Mouse (Mus musculus): ENCODE measurements around the gene Surf4.

Gene Surf4

DNA sequence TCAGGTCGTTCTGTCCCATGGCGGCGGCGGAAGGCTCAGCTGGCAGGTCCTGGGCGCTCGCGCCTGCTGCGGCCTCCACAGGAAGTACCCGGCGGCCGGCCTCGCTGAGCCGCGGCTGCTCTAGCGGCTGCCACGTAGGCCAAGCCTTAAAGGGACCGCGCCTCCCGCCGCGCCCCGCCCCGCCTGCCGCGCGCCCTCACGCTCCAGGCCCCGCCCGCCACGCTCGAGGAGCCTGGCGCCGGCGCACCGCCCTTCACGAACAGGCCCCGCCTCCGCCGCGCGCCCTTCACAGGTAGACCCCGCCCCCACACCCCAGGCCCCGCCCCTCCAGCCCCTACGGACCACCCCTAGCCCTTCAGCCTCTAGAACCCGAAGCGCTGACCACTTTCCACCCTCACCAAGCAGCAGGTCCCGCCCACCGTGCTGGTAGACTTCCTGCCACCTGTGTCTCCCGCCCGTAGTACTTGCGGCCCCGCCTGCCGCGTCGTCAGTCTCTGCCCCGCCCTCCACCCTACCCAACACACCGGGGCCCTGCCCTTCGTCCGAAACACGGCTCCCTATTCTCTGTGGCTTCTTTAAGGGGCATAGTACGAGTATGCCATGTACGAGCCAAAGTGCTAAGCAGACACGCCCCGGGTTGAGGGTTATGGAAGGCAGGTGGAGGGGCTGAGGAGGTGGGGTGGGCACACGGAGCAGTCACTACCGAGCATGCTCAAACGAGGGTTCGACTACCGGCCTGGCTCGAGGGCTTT is at the start of gene Surf4, which contains the start of gene Stkld1:
TSS of gene Surf4 (minus strand) at position 625 of the 752 bp plus-strand sequence.
TSS of gene Stkld1 (plus strand) at position 744 of the 752 bp plus-strand sequence.
- 2% methylated on average over 62 of the region's 70 CpGs for WGBS

DNA sequence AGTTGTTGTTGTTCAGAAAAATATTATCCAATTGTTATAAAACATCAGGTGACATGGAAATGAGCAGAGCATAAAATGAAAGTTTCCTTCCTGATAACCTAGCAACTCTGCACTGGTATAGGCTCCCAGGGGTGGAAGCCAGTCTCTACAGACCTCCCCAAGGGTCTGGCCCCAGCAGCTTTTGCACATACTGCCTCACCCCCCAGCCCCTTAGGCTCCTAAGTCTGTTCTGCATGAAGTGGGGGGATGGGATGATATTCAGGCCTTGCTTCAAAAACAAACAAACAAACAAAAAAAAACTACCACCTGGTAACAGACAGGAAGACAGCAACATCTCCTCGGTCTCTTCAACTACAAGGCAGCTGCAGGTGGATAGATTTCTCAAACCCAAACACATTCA is 46.6 kb upstream of the Surf4 start:
- WGBS, result 86% methylated on average over 1 of the region's 1 CpGs

DNA sequence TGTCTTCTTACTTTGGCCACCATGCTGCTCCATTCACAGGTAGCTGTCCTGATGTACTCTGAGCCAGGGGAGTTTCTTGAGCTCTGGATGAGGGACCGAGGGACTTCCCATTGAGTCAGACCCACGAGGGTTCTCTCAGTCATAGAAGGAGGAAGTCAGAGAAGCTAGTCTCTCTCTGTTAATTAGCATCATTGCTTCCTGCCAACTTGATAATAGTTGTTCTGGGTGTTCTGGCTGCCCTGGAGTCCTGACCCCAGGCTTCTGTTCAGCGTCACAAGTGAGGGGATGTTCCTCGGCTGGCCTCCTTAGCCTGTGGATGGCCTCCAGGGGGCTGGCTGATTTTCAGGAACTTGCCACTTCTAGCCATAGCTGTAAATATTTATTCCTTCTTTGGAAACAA is 40.2 kb upstream of the Surf4 start:
- WGBS, result 48% methylated on average over 4 of the region's 4 CpGs

DNA sequence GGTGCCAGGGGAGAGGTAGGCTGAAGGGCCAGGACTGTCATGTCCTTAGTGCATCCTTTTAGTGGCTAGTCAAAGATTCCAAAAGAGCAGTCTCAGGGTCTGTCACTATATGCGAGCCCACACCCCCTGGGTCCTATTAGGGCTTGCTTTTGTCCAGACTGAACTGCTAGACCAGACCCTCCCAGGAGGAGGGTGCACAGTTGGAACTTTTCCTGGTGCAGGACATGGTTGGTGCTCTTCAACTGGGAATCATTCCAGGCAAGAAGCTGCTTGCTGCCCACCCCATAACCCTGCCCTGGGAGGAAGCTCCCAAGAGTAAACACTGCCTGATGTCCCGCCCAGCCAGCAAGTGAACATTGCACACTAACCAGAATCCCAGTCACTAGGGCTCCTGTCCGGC is 39.4 kb upstream of the Surf4 start, which contains the start of gene Adamts13:
TSS of gene Adamts13 (plus strand) at position 301 of the 400 bp plus-strand sequence.
- 64% methylated on average over 3 of the region's 3 CpGs for WGBS

DNA sequence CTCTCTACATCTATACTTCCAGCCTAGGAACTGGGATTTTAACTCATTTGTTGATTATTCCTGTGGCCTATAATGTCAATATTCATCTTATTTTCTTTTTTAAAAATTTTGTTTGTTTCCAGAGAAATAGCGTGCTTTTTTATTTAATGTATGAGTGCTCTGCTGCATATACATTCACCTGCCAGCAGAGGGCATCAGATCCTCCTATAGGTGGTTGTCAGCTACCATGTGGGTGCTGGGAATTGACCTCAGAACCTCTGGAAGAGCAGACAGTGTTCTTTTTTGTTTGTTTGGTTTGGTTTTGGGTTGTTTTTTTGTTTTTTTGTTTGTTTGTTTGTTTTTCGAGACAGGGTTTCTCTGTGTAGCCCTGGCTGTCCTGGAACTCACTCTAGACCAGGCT is 33.5 kb upstream of the Surf4 start:
- WGBS, result 84% methylated on average over 2 of the region's 2 CpGs

DNA sequence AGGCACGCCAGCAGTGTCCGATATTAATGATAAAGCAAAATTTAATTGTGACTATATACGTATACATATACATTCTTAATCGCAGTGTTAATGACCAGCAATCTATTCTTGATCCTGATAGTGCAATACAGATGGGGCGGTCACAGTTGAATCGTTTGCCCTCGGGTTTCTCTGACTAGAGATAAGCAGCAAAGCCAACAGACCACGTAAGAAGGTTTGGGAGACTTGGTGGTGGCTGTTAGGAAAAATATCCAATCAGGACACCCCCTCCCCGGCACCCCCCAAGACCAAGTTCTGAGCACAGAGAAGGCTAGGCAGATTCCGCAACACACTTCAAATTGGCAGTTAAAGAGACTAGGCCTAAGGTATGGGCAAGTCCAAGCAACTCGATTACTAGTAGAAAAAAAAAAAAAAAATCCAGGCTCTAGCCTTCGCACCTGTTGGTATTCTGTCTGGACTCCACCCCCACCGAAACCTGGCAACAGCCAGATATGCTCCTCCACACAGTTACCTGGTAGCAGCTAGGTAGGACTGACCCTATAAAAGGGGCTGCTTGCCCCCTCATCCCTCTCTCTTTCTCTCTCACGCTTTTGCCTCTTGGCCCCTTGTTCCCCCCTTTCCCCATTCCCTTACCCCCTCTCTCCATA is 31.1 kb upstream of the Surf4 start:
- whole genome bisulfite sequencing, result 16% methylated on average over 14 of the region's 14 CpGs

DNA sequence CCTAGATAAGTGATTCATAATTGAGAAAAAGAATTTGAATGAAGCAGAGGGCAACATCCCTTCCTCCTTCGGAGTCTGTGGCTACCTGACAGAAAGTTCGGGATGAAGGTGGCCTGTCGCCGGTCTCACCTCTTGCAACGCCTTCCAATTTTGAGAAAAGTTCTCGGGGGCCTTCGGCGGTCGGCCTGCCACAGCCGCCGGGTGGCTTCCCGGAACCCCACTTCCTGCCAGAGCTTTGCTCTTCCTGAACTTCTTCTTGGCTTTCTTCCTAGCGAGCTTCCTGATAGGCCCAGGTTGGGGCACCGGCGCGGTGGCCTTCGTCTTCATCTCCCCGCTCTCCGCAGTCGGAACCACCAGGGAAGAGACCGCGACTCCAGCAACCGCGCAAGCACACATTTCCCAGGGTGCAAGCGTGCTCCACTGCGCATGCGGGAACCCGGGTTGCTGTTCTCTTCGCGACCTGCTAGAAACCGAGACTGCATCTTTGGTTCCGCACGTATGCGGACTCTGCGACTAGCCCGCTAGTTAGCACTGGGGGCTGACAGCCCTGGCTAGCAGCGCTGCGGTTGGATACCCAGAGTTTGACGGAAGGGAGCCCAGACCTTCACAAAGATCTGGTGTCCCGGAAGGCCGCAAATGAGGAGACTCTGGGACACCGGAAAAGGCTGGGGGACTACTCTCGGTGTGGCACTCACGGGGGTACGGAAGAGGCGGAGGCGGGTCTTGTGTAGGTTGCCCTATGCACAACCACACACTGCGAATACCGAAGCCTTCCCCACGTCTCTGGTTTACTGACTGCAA is 30.4 kb upstream of the Surf4 start, which contains the start of gene Rexo4:
TSS of gene Rexo4 (minus strand) at position 464 of the 801 bp plus-strand sequence.
- WGBS, result under 1% methylated on average over 50 of the region's 50 CpGs

DNA sequence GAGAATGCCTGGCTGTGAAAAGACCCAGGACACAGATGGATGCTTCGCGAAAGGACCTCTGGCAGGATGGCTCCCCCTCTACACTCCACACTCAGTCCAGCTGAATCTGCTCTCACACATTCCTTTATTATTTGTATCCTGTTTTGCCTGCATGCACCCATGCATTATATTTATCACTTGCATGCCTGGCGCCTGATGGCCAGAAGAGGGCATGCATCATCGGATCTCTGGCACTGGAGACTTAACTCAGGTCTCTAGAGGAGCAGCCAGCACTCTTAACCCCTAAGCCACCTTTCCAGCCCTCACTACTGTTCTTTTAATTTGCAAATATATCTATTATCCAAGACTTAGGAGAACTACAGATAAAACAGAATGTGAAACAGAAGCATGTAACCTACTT is 27.0 kb upstream of the Surf4 start:
- WGBS, result 61% methylated on average over 4 of the region's 4 CpGs

DNA sequence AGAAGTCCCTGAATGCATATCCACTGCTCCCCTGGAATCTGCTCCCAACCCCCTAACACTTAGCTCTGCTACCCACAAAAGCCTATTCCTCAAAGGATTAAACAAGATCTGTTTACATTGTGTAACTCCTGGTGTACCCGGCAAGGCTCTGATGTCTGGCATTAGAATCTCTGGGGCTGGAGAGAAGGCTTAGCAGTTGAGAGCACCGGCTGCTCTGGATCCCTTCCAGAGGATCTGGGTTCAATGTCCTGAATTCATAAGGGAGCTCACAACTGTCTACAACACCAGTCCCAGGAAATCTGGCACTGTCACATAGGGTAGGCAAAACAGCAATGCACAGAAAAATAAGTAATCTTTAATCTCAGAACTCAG is 23.7 kb upstream of the Surf4 start:
- WGBS, result 56% methylated on average over 2 of the region's 2 CpGs

DNA sequence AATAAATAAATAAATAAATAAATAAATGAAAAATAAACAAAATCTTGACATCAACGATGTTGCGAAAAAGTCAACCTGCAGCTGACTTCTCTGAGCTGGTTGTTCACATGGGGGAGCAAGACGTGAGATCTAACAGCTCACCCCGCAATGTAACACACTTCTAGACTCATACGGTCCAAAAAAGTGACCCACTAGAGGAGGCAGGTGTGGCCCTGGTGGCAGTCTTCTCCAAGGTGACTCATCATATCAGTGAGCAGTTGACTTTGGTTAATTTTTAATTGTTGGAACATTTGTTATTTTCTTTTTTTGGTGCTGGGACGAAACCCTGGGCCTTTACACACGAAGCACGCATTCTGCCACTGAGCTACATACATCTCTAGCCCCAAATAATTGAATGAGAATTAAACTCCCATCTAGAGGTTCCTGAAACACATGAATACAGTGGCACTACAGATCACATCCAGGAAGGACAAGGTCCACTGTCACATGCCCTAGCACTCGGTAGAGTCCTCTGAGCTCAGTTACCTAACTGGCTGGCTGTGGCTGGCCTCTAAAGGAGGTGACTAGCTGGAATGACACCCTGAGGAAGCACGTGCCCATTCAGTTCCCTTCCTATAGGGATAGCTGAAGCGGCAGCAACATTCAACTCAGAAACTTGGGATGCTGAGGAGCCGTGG is 23.2 kb upstream of the Surf4 start:
- WGBS, result 95% methylated on average over 12 of the region's 12 CpGs

DNA sequence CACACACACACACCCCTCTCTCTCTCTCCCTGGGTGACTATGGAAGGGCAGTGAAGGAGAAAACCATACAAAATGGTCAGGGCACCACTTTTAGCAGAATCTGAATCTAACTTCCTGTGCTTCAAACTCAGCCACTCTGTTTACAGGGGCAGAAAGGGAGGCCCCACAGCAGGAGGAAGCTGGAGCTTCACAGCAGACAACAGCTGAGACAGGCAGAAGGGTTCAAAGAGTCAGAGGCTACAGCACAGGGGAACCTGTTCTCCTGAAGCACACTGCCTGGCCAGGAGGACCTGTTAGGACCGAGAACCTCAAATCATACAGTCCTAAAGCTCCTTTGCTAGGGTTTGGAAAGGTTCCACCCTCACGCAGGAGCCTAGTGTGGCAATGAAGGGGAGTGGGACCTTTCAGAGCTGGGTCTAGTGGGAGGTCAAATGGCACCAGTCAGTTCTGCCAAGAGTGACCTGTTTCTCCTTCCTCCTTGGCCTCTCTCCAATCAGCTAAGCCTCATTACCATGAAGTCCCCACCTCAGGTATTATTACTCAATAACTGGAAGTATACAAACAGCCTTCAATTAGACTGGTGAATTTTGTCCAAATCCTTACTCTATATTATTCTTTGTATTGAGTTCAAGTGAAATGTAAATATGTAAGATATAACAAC is 21.1 kb upstream of the Surf4 start:
- WGBS, result 88% methylated on average over 2 of the region's 2 CpGs

DNA sequence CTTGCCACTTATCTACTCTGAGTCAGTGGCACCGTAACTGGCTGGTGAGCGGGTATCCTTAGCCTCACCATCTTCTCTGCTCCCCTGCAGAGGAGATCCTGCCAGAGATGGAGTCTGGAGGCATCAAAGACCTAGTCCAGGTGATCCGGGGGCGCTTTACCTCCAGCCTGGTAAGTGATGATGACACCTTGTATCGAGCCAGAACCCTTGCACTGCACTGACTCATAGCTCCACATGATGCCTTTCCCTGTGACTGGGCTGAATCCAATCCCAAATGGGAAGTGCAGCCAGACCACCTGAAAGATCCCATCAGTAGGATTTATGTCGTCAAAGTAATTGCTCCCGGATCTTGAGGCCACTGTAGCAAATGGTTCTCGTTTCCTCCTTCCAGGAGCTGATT is 19.1 kb upstream of the Surf4 start:
- WGBS, result 80% methylated on average over 8 of the region's 8 CpGs

DNA sequence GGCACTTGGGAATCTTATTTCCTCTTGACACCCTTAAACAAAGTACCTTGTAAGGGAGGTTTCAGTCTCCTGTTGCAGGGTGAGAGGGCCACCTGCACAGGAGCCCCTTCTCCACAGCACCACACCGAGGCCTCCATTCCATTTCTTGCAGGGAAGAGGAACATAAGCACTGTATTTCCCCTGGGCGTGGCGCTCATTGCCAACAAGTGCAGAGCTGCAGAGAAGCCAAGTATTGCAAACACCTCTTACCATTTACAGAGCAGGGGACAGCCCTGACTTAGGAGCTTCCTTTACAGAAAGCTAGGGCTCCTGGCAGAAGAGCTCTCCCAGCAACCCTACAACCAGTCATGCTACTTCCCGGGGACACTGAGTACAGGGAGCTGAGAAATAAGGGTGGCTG is 18.5 kb upstream of the Surf4 start:
- 89% methylated on average over 4 of the region's 4 CpGs for WGBS

DNA sequence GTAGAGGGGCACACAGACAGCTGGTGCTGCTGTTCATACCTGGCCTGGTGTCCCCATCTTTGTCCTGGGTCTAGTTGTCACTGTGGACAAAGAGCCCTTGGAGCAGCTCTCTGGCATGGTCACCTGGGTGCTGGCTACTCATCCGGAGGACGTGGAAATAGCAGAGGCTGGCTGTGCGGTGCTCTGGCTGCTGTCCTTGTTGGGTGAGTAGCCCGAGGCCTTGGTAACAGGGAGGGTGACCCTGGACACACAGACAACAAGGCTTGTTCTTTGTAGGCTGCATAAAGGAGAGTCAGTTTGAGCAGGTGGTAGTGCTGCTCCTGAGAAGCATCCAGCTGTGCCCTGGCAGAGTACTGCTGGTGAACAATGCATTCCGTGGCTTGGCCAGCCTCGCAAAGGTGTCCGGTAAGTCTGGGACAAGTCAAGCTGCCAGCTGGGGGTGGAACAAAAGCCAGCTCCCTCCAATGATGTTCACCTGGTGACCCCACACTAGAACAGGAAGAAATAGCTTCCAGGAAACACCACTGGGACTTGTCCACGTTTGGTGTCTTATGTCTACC is 17.7 kb upstream of the Surf4 start:
- WGBS, result 82% methylated on average over 8 of the region's 8 CpGs

DNA sequence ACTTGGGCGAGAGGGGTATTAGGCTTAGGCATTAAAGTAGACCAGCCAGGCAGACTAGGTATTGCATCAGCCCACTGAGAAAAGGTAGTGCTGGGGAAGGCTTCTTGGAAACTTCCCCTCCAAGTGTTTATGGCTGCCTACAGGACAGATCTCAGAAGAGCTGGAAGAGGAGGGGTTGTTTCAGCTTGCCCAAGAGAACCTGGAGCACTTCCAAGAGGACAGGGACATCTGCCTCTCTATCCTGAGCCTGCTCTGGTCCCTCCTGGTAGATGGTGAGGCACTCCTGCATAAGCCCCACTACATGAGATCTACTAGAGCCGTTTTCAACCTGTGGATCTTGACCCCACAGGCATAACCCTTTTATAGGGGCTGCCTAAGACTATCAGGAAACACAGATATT is 16.7 kb upstream of the Surf4 start:
- 78% methylated on average over 2 of the region's 2 CpGs for WGBS

DNA sequence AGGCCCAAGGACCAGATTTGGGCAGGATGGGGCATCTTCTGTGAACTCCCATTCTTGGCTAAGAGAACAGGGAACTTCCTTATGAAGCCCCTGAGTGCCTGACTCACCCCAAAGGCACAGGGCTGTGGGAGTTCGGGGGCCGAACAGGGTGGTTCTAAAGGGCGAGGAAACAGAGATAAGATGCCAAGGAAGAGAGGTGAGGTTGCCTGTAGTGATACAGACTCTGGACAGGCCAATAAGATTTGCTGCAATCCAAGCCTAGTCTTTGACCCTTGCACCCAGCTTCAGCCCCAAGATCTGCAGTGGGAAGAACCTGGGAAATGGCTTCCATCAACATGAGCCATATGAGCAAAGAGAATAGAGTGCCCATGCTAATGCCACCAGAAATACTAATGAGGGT is 9.5 kb upstream of the Surf4 start:
- 89% methylated on average over 3 of the region's 3 CpGs for WGBS

DNA sequence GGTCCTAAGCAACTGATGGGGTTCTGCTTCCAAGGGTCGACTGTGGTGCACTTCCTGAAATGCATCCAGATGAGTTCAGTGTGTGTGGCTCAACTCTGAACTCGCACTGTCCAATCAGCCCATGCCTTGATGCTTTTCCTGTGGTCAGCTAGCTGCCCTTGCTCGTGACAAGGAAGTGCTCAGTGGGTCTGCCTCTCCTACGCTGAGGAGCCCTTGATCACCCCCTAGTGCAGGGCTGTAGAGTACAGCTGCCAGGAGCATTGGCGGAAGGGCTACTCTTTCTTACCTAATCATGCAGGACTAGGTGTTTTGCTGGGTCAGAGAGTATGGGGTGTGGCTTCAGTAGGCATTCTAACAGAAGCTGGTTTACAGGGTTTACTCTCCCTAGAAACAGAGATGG is 7.8 kb upstream of the Surf4 start:
- 47% methylated on average over 5 of the region's 5 CpGs for WGBS

DNA sequence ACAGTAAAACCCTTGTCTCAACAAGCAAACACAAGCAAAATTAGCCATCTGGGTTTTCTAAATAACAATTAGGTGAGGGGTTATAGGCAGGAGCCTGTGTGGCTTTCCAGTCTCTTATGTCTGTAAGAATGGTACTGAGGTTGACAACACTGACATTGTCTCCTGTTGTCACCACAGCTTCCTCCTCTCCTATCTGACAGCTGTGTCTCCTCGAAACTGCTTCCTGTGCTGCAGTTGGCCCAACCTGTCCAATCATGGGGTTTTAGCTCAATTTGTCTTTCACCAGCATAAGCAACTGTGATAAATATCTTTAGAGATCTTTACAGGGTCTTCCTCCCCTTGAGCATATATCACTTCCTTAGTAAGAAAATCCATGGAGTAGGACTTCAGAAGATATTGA is 2.7 kb upstream of the Surf4 start:
- 74% methylated on average over 1 of the region's 1 CpGs for WGBS

DNA sequence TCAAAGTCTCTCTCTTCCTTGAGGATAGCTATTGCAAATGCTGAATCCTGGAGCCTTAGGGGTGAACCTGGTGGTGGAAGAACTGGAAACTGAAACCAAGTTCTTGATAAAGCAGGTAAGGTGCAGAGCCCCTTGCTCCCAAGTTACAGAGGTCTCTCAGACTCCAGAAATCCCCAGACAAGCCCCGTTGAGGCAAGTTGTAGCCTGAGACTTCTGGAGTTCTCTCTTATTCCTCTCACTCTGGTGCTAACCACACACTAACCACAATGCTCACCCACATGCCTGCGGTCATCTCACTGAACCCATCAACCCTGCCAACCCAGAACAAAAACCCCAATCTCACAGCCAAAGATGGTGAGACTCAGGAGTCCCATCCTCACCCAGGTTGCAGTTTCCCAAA is 1.6 kb upstream of the Surf4 start:
- 92% methylated on average over 2 of the region's 2 CpGs for WGBS

DNA sequence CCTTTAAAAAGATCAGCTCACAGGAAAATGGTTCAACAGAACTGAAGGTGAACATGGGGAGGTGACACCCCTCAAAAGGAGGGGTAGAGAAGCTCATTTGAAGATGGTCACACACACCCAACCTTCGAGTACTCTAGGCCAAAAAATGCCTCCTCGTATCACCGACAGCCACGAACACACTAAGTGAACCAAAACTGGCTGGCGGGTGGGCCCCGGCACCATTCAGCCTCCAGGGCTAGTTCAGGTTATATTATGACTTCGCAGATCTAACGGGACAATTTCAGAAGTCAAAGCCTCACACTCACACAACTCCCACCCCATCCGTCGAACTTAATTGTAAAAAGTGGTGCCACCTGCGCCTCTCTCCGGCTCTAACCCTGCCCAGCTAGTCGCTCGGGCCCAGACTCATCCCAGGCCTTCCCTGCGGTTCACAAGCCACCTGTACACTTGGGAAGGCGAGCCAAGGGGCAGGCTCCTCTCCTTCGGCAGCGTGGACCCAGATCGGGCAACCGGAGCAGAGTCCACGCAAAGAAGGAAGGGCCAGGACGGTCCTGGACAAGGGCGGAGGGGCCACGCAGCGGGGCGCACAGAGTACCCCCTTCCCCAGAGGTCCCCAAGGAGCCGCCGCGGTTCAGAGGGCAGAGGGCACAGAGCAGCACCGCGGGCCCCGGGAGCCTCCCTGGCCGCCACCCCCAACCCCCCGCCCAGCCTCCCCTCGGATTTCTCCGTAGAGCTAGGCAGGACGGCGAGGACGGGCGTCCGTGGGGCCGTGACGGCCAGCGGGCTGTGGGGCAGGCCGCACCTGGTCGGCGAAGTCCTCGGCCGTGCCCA is 1.0 kb downstream of the Surf4 start:
- WGBS, result under 1% methylated on average over 46 of the region's 49 CpGs

All from cerebral cortex, adult 2 months (tissue).